Mouse (Mus musculus) thymus, postnatal 36 days (tissue): ENCODE measurements around the gene Fthl17e.
"Not testable (repeated sequence)": the region's sequence is repeated elsewhere in the genome, so short reads cannot be mapped to it uniquely, and the experiment has no call there.

ENCODE experiments used
- DNase-seq, 2 experiments: peaks; one replicate each; pipeline ENCODE4 v3.0.0; 2022; ENCODE audit warnings: mixed read lengths in 2 of 2

Fthl17e gene

GRCm38 (mm10) chrX:9033193-9033592 is at the start of gene Fthl17e:
TSS of gene Fthl17e (plus strand) at chrX:9033493.
- DNase-seq: not testable (repeated sequence)

- not testable (repeated sequence) for DNase-seq
These were observed 46.6 kb upstream of the Fthl17e start, which contains the start of gene Fthl17d for GRCm38 (mm10) chrX:8986655-8987054. TSS of gene Fthl17d (minus strand) at chrX:8986755.

GRCm38 (mm10) chrX:9016079-9016478 is 17.2 kb upstream of the Fthl17e start:
- no peak for DNase-seq

- DNase-seq: no peak
These were observed 13.8 kb upstream of the Fthl17e start for GRCm38 (mm10) chrX:9019481-9019880.

- DNase-seq: peak; percentile 9
These were observed 8.3 kb downstream of the Fthl17e start for GRCm38 (mm10) chrX:9041611-9042010.

GRCm38 (mm10) chrX:9060952-9061351 is 27.7 kb downstream of the Fthl17e start:
- peak; percentile 51 to 62 for DNase-seq

GRCm38 (mm10) chrX:9062101-9062500 is 28.8 kb downstream of the Fthl17e start:
- no peak for DNase-seq

- not testable (repeated sequence) for DNase-seq
These were observed 29.4 kb downstream of the Fthl17e start, which contains the start of gene Fthl17f for GRCm38 (mm10) chrX:9062715-9063114. TSS of gene Fthl17f (plus strand) at chrX:9063015.

GRCm38 (mm10) chrX:9077699-9078098 is 44.4 kb downstream of the Fthl17e start:
- DNase-seq: peak; percentile 53 to 74
